Mouse (Mus musculus) WW6 (cell line): ENCODE measurements around the gene Adk.

Source experiments
- DNase-seq: peaks from one replicate; pipeline ENCODE4 v3.0.0-alpha.2; 2013; ENCODE audit warnings: low read depth, low spot score

Gene Adk

GRCm38 (mm10) chr14:21100876-21101275 lies 48.5 kb downstream of the Adk start:
- no peak for DNase-seq

- DNase-seq = no peak
These were observed 49.2 kb downstream of the Adk start for GRCm38 (mm10) chr14:21101562-21101961.

GRCm38 (mm10) chr14:21102666-21103203 lies 50.4 kb downstream of the Adk start:
- DNase-seq = no peak

- DNase-seq = no peak
These were observed 52.7 kb downstream of the Adk start for GRCm38 (mm10) chr14:21105049-21105448.

- DNase-seq = no peak
These were observed 54.2 kb downstream of the Adk start for GRCm38 (mm10) chr14:21106582-21106981.

GRCm38 (mm10) chr14:21107551-21107950 lies 55.2 kb downstream of the Adk start:
- no peak for DNase-seq

- DNase-seq = no peak
These were observed 58.1 kb downstream of the Adk start for GRCm38 (mm10) chr14:21110492-21110891.

- DNase-seq = no peak
These were observed 59.1 kb downstream of the Adk start for GRCm38 (mm10) chr14:21111500-21111899.

- DNase-seq = no peak
These were observed 59.8 kb downstream of the Adk start for GRCm38 (mm10) chr14:21112174-21112573.

GRCm38 (mm10) chr14:21112742-21113141 lies 60.4 kb downstream of the Adk start:
- DNase-seq = no peak

- no peak for DNase-seq
These were observed 62.0 kb downstream of the Adk start for GRCm38 (mm10) chr14:21114339-21114738.

- DNase-seq = no peak
These were observed 62.9 kb downstream of the Adk start for GRCm38 (mm10) chr14:21115318-21115717.

GRCm38 (mm10) chr14:21115888-21116460 lies 63.6 kb downstream of the Adk start:
- DNase-seq = no peak

- no peak for DNase-seq
These were observed 65.7 kb downstream of the Adk start for GRCm38 (mm10) chr14:21118095-21118494.

GRCm38 (mm10) chr14:21119653-21120313 lies 67.4 kb downstream of the Adk start:
- DNase-seq = no peak

GRCm38 (mm10) chr14:21120473-21120872 lies 68.1 kb downstream of the Adk start:
- no peak for DNase-seq

- no peak for DNase-seq
These were observed 74.8 kb downstream of the Adk start for GRCm38 (mm10) chr14:21127215-21127614.

GRCm38 (mm10) chr14:21136906-21137305 lies 84.5 kb downstream of the Adk start:
- DNase-seq = peak; percentile 39

- DNase-seq = no peak
These were observed 90.2 kb downstream of the Adk start for GRCm38 (mm10) chr14:21142603-21143002.

GRCm38 (mm10) chr14:21143406-21144115 lies 91.2 kb downstream of the Adk start:
- no peak for DNase-seq

GRCm38 (mm10) chr14:21147171-21147570 lies 94.8 kb downstream of the Adk start:
- no peak for DNase-seq

GRCm38 (mm10) chr14:21150301-21150700 lies 97.9 kb downstream of the Adk start:
- DNase-seq = no peak

- no peak for DNase-seq
These were observed 99.7 kb downstream of the Adk start for GRCm38 (mm10) chr14:21152055-21152454.
